Mouse (Mus musculus) midbrain, embryonic 16.5 days (tissue): Measurements from ENCODE around the gene Asb8. TPM values are rescaled to one million over a fixed set of nuclear protein-coding genes. Genes with fewer than 3 reads are reported as not detected.

Experiments
- ATAC-seq: fragments of 200-750 bp; cut with Nextera tagmentation; 2 replicates; pipeline ENCODE4 v1.8.0; 2017; ENCODE audit warnings: moderate TSS enrichment
- H3K27ac ChIP-seq: fragments of 300-500 bp; sonication (generic); 2 replicates; pipeline ENCODE4 v1.5.1; 2014; ENCODE audit warnings: mild to moderate bottlenecking, low read length, mixed read lengths
- H3K27me3 ChIP-seq: fragments of 300-500 bp; sonication (generic); 2 replicates; pipeline ENCODE4 v1.6.1; 2014; ENCODE audit warnings: low read depth, low read length, mixed read lengths; ENCODE audit not compliant: control insufficient read depth, insufficient read depth
- H3K36me3 ChIP-seq: fragments of 300-500 bp; sonication (generic); 2 replicates; pipeline ENCODE4 v1.6.1; 2014; ENCODE audit warnings: mild to moderate bottlenecking, low read length, moderate library complexity, mixed read lengths; ENCODE audit not compliant: control insufficient read depth, insufficient read depth
- H3K4me1 ChIP-seq: fragments of 300-500 bp; sonication (generic); 2 replicates; pipeline ENCODE4 v1.6.1; 2014; ENCODE audit warnings: mild to moderate bottlenecking, low read length, mixed read lengths; ENCODE audit not compliant: control insufficient read depth, insufficient read depth
- H3K4me2 ChIP-seq: fragments of 300-500 bp; sonication (generic); 2 replicates; pipeline ENCODE4 v1.6.1; 2014; ENCODE audit warnings: mild to moderate bottlenecking, low read length, mixed read lengths
- H3K4me3 ChIP-seq: fragments of 300-500 bp; sonication (generic); 2 replicates; pipeline ENCODE4 v1.5.1; 2014; ENCODE audit warnings: low read depth, mild to moderate bottlenecking, low read length, moderate library complexity, mixed read lengths
- H3K9ac ChIP-seq: fragments of 300-500 bp; sonication (generic); 2 replicates; pipeline ENCODE4 v1.6.1; 2014; ENCODE audit warnings: low read depth, low read length, mixed read lengths
- H3K9me3 ChIP-seq: fragments of 300-500 bp; sonication (generic); replicated peaks from 2 replicates; pipeline ENCODE4 v1.6.1; 2014; ENCODE audit warnings: mild to moderate bottlenecking, low read length, mixed read lengths; ENCODE audit not compliant: control insufficient read depth, poor library complexity, severe bottlenecking
- WGBS: fragments of 180-500 bp; shearing (Covaris S2); extraction: QIAGEN DNeasy Blood & Tissue Kit; methylation state at CpG from one replicate; pipeline ENCODE4 v1.1.7; 2014; 5-methylcytosine and 5-hydroxymethylcytosine counted together
- polyA plus RNA-seq: library from polyadenylated mRNA; unstranded; fragments of >200 nt; fragmentation: Nextera tagmentation; extraction: Ambion mirVana; gene quantifications from 2 replicates; pipeline ENCODE4 v1.2.1, GENCODE M21; 2015

The Asb8 gene
- polyA plus RNA-seq, 1 experiment from 2014 or later, result 63.5 TPM

DNA sequence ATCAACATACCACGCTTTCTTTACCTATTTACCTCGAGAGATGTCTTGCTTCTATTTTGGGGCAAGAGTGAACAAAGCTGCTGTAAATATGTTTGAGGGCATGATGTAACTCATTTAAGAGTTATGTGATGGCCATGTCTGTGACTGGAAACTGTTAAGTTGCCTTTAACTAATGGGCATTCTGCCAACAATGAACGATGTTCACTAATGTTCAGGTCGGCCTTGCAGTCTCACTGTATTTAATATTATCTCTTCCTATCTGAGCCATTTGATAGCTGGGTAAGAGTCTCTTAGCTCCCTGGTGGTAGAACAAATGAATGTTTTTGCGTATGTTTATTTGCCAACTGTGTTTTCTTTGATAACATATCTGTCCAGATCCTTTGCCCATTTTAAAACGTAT lies 58.9 kb downstream of the Asb8 start:
- H3K4me3 ChIP-seq, result no peak overlapping the region
- H3K27me3 ChIP-seq, result no peaks in the 10 kb centered on the region
- H3K27ac ChIP-seq, result no peak overlapping the region
- H3K9me3 ChIP-seq, result 0 out of 2 replicates have a peak, but pooled peaks cover 3% of the 10 kb centered on the region
- H3K4me1 ChIP-seq, result peaks cover 19% of the 10 kb centered on the region
- H3K9ac ChIP-seq, result no peak overlapping the region
- H3K36me3 ChIP-seq, result no peaks in the 10 kb centered on the region
- no peak overlapping the region for H3K4me2 ChIP-seq
- WGBS, result 87% methylated on average over 6 of the region's 6 CpGs
- ATAC-seq, result no peak

GRCm38 (mm10) chr15:98102401-98102800 lies 63.0 kb downstream of the Asb8 start:
- no peak for ATAC-seq
- Histone ChIP-seq H3K36me3 (no peaks in the 10 kb centered on the region), H3K27me3 (no peaks in the 10 kb centered on the region), H3K9me3 (0 out of 2 replicates have a peak, but pooled peaks cover 3% of the 10 kb centered on the region), H3K27ac (no peak overlapping the region), H3K4me2 (no peak overlapping the region), H3K4me1 (peaks cover 2% of the 10 kb centered on the region), H3K9ac (no peak overlapping the region), H3K4me3 (no peak overlapping the region)
- WGBS, result 95% methylated on average over 6 of the region's 6 CpGs

DNA sequence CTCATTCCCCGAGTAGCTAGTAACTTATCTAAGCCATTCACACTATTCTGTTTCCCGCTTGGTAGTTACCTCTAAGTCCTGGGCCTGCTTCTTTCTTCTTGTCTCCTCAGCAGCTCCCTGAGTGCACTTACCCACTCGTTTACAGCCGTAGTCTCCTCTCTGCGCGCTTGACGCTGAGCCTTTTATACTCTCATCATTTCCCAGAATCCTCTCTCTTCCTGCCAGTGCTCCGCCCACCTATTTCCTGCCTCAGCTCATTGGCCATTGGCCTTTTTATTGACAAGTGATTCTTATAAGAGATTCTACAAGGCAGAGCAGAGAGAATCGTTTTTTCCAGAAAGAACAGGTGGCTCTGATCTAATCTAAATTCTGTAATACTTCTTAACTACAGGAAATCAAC lies 66.9 kb downstream of the Asb8 start:
- no peak overlapping the region for H3K9ac ChIP-seq
- peaks cover 5% of the 10 kb centered on the region for H3K4me1 ChIP-seq
- H3K27ac ChIP-seq, result no peak overlapping the region
- 0 out of 2 replicates have a peak, but pooled peaks cover 3% of the 10 kb centered on the region for H3K9me3 ChIP-seq
- no peak for ATAC-seq
- no peak overlapping the region for H3K4me2 ChIP-seq
- WGBS, result 91% methylated on average over 9 of the region's 9 CpGs
- H3K27me3 ChIP-seq, result no peaks in the 10 kb centered on the region
- H3K4me3 ChIP-seq, result no peak overlapping the region
- H3K36me3 ChIP-seq, result no peaks in the 10 kb centered on the region

- Histone ChIP-seq H3K27ac (no peak overlapping the region), H3K27me3 (no peaks in the 10 kb centered on the region), H3K36me3 (no peaks in the 10 kb centered on the region), H3K4me3 (no peak overlapping the region), H3K4me2 (no peak overlapping the region), H3K9me3 (0 out of 2 replicates have a peak, but pooled peaks cover 2% of the 10 kb centered on the region), H3K4me1 (peaks cover 10% of the 10 kb centered on the region), H3K9ac (no peak overlapping the region)
- no peak for ATAC-seq
- 50% methylated on average over 3 of the region's 3 CpGs for WGBS
These were observed 68.5 kb downstream of the Asb8 start for GRCm38 (mm10) chr15:98096957-98097356.

DNA sequence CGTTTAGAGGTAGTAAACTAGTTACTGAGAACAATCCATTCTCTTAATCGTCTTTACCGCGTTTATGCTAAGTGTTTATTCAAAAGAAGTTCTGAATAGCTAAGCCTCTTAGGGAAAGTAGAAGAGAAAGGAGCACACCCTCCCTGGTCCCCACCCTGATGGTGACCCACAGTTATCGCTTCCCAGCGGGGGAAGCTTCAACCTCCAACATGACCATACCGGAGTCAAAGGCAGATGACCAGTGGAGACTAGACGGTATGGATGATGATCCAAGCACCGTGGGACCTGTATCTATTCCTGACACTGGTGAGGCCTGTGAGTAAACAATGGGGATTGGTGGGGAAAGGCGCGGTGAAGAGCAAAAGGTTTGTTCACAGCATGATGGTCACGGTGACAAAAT lies 70.5 kb downstream of the Asb8 start:
- H3K36me3 ChIP-seq, result no peaks in the 10 kb centered on the region
- no peaks in the 10 kb centered on the region for H3K9me3 ChIP-seq
- H3K4me3 ChIP-seq, result no peak overlapping the region
- H3K9ac ChIP-seq, result no peak overlapping the region
- 89% methylated on average over 12 of the region's 12 CpGs for WGBS
- no peak overlapping the region for H3K27ac ChIP-seq
- no peak for ATAC-seq
- peaks cover 16% of the 10 kb centered on the region for H3K4me1 ChIP-seq
- H3K4me2 ChIP-seq, result no peak overlapping the region
- H3K27me3 ChIP-seq, result no peaks in the 10 kb centered on the region

GRCm38 (mm10) chr15:98093121-98094011 lies 72.1 kb downstream of the Asb8 start, which contains the start of gene Senp1:
Gene Senp1 (minus strand): TSS chr15:98093744.
- Histone ChIP-seq H3K4me2 (peak within 1 kb of the TSS; percentile 62), H3K27me3 (no peaks in the 10 kb centered on the region), H3K36me3 (no peaks in the 10 kb centered on the region), H3K4me1 (peaks cover 16% of the 10 kb centered on the region), H3K27ac (peak within 1 kb of the TSS; percentile 96), H3K9ac (peak within 1 kb of the TSS; percentile 80), H3K4me3 (peak within 1 kb of the TSS; percentile 79), H3K9me3 (no peaks in the 10 kb centered on the region)
- WGBS, result under 1% methylated on average over 50 of the region's 58 CpGs
- ATAC-seq, result peak; percentile 93

DNA sequence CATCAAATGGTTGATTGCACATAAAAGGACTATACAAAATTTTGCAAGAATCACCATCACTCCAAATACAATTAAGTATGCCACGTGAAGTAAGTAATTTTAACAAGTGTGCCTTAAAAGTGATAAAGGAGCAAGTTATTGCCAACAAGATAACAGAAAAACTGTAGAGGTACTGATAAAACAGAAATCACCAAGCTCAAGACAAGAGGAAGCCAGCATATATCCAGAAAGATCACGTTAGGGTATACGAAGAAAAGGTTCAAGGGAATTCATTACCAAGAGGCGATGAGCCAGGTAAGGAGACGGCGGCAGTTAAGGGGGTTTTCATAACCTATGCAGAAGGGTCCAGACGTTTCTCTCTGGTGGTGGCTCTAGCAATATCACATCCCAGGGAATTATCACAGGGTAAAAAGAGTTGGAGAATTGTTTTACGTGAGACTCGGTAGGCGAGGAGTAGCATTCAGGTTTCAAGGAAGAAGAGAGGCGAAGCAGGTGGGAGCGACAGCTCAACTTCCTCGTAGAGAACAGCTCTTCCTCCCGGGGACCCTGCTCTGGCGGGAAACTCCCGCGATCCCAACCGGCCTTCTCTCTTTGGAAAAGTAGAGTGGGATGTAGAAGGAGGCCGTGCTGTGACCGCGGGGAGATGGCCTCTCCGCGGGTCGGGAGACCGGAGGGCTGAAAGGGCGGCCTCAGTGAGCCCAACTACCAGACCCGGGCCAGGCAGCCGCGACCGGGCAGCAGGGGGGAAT lies 72.9 kb downstream of the Asb8 start, which contains the start of gene Pfkm:
Gene Pfkm (plus strand): TSS at position 218 of the 749 bp plus-strand sequence.
- peak within 1 kb of the TSS; percentile 96 for H3K27ac ChIP-seq
- H3K4me2 ChIP-seq, result peak within 1 kb of the TSS; percentile 62
- ATAC-seq, result no peak
- H3K27me3 ChIP-seq, result no peaks in the 10 kb centered on the region
- H3K9ac ChIP-seq, result peak within 1 kb of the TSS; percentile 80
- H3K4me1 ChIP-seq, result peaks cover 16% of the 10 kb centered on the region
- H3K36me3 ChIP-seq, result no peaks in the 10 kb centered on the region
- H3K4me3 ChIP-seq, result peak within 1 kb of the TSS; percentile 79
- no peaks in the 10 kb centered on the region for H3K9me3 ChIP-seq
- under 1% methylated on average over 30 of the region's 30 CpGs for WGBS

DNA sequence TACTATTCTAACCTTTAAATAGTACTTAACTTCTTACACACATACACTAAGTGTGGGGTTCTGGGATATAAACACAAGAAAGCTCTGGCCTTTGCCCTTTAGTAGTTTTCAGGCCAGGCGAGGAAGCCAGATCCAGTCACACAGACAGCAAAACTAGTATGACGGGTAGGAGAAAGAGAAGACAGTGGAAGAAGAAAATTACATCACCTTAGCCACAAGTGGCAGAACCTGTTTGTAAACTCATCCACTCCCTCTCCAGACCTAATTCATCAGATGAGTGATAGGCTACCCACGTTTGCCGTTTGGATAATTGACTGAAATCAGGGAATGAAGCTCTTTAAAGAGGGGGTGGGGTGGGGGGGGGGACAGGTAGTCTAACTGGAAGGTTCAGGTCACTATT lies 73.6 kb downstream of the Asb8 start:
- Histone ChIP-seq H3K27ac (no peak overlapping the region), H3K36me3 (no peaks in the 10 kb centered on the region), H3K27me3 (no peaks in the 10 kb centered on the region), H3K4me2 (peak overlapping the region; percentile 62), H3K9ac (peak overlapping the region; percentile 17; the same call in 1 of the 2 replicates), H3K9me3 (no peaks in the 10 kb centered on the region), H3K4me3 (peak overlapping the region; percentile 8; the same call in 1 of the 2 replicates), H3K4me1 (peaks cover 16% of the 10 kb centered on the region)
- ATAC-seq, result no peak
- WGBS, result 37% methylated on average over 4 of the region's 4 CpGs
